In the genomic region with DNA sequence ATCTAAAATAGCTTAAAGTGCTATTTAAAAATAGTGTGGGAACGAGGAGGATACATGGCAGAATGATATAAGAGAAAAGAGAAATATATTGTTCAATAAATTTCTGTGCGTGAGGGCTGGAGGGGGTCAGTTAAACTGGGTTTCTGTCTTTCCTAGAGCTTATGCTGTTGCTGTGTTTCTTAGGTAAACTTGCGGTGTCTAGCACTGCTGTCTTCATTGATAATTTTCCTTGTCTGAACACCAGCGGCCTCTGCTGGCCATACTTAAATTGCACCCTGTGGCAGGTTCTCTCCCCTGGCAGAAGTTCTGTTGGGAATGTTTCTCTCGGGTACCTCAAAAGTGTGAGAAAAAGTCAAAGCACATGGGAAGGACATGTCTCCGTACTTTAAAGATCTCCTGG, we compare ENCODE assay signal across 9 mouse cellular contexts. TPM values are rescaled to one million over a fixed set of nuclear protein-coding genes. Genes with fewer than 3 reads are reported as not detected.
A peak's percentile ranks its signal among the peaks of the same experiment; 100 is the strongest.
DNase-seq lines count a peak whose midpoint lies in the region; ATAC-seq lines count a peak whose summit lies in the region.
"Had no signal": no experiment of that assay in that cellular context is flagged by ENCODE, and none has a peak within 500 bp of the region (broad histone marks: within the 10 kb centered on the region; RNA-seq: fewer than 3 reads in every experiment).

No protein-coding gene starts in this region.

- H3K27me3 ChIP-seq in midbrain, embryonic 11.5 days (ENCODE audit: control insufficient read depth, insufficient read depth, low read length), result no peaks in the 10 kb centered on the region
- no peaks in the 10 kb centered on the region for H3K27me3 ChIP-seq in midbrain, embryonic 13.5 days
- H3K27me3 ChIP-seq: heart, embryonic 13.5 days had no signal

- H3K9ac ChIP-seq in midbrain, embryonic 11.5 days (ENCODE audit: low read length), result no peak overlapping the region
- H3K9ac ChIP-seq in midbrain, embryonic 13.5 days (replicated peaks), result no peak overlapping the region
- H3K9ac ChIP-seq: heart, embryonic 13.5 days had no signal

- no peak overlapping the region for H3K4me3 ChIP-seq in midbrain, embryonic 11.5 days (ENCODE audit: low read depth, low read length)
- no peak overlapping the region for H3K4me3 ChIP-seq in midbrain, embryonic 13.5 days (replicated peaks)
- H3K4me3 ChIP-seq: heart, embryonic 13.5 days had no signal

- no peak for ATAC-seq in midbrain, embryonic 11.5 days (ENCODE audit: low FRiP score)
- no peak for ATAC-seq in midbrain, embryonic 13.5 days

- H3K4me2 ChIP-seq in midbrain, embryonic 11.5 days, result no peak overlapping the region
- no peak overlapping the region for H3K4me2 ChIP-seq in midbrain, embryonic 13.5 days (replicated peaks)
- H3K4me2 ChIP-seq: heart, embryonic 13.5 days had no signal

- DNase-seq in midbrain, embryonic 11.5 days (ENCODE audit: low spot score, missing footprints), result peak; percentile 95
- peak; percentile 75 for DNase-seq in brain, adult 2 months (ENCODE audit: low read depth, low spot score)
- DNase-seq in fibroblast of lung, adult 2 months (ENCODE audit: low read depth), result peak; percentile 32
- peak; percentile 35 to 83 for DNase-seq in kidney, adult 8-10 months
- DNase-seq in liver, result peak; percentile 79
- DNase-seq in ovary, postnatal 14 days (ENCODE audit: low spot score), result peak; percentile 78
- DNase-seq in thymus, postnatal 14 days, result peak; percentile 81

- H3K36me3 ChIP-seq in midbrain, embryonic 11.5 days (ENCODE audit: control insufficient read depth, insufficient read depth, low read length), result no peaks in the 10 kb centered on the region
- no peaks in the 10 kb centered on the region for H3K36me3 ChIP-seq in midbrain, embryonic 13.5 days
- H3K36me3 ChIP-seq: heart, embryonic 13.5 days had no signal

- 0 out of 2 replicates have a peak, but pooled peaks cover 3% of the 10 kb centered on the region for H3K4me1 ChIP-seq in midbrain, embryonic 11.5 days (ENCODE audit: control insufficient read depth, insufficient read depth, low read length)
- H3K4me1 ChIP-seq in midbrain, embryonic 13.5 days (replicated peaks), result no peaks in the 10 kb centered on the region

- WGBS in midbrain, embryonic 11.5 days, result 57% methylated on average over 6 of the region's 6 CpGs
- WGBS in midbrain, embryonic 13.5 days, result 56% methylated on average over 6 of the region's 6 CpGs

- H3K27ac ChIP-seq in midbrain, embryonic 11.5 days (ENCODE audit: low read depth, low read length), result no peak overlapping the region
- no peak overlapping the region for H3K27ac ChIP-seq in midbrain, embryonic 13.5 days
- H3K27ac ChIP-seq: heart, embryonic 13.5 days had no signal

- no peaks in the 10 kb centered on the region for H3K9me3 ChIP-seq in midbrain, embryonic 11.5 days (ENCODE audit: control insufficient read depth, low read length)
- H3K9me3 ChIP-seq in midbrain, embryonic 13.5 days, result no peaks in the 10 kb centered on the region
- H3K9me3 ChIP-seq: heart, embryonic 13.5 days had no signal

RNA-seq across cellular contexts. Expression of gene Rapgef6, which starts 12.2 kb away (rescaled TPM):
- 24.9 and 27.9 TPM in 2 replicates for polyA plus RNA-seq in midbrain, embryonic 11.5 days (2014; fragmentation: Nextera tagmentation; extraction: Ambion mirVana)
- polyA plus RNA-seq in midbrain, embryonic 13.5 days (2015; fragmentation: Nextera tagmentation; extraction: Ambion mirVana), result 36.1 and 40.4 TPM in 2 replicates

Comparison
In these comparisons a context has a peak if more than half of its experiments do, and no peak if none do; other contexts are left out.
1. DNase-seq: peak in every context shown above with its lines; median percentile 95 in midbrain, embryonic 11.5 days; 81 in thymus, postnatal 14 days; 79 in liver; 78 in ovary, postnatal 14 days; 75 in brain, adult 2 months; 59 in kidney, adult 8-10 months; 32 in fibroblast of lung, adult 2 months.